Mouse (Mus musculus) ovary, postnatal 36 days (tissue): ENCODE data around the gene Mef2d.
A peak's percentile ranks its signal among the peaks of the same experiment; 100 is the strongest.

ENCODE experiments used
- DNase-seq: peaks from one replicate; pipeline ENCODE4 v3.0.0; 2022; ENCODE audit warnings: low spot score, mixed read lengths

The Mef2d gene

DNA sequence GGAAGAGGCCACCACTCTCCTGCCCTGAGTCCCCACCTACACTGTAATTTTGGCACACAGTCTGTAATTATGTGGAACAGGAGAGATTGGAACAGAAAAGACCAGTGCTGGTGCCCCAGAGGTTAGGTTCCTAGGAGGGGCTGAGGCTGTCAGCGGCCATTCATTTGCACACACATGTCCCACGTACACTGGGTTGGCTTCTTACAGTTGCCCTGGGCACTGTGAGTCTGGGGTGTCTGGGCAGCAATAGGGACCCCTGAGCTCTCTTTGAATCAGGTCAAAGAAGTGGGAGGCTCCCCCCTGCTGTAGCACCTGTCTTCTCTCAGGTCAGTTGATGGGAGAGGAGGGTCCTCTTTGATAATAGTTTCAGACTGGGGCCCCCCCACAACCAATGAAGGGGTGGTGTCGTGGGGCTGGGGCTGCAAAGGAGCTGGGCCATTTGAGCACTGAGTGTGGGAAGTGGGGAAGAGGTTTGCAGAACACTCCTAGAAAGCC is 66.1 kb downstream of the Mef2d start:
- no peak for DNase-seq

DNA sequence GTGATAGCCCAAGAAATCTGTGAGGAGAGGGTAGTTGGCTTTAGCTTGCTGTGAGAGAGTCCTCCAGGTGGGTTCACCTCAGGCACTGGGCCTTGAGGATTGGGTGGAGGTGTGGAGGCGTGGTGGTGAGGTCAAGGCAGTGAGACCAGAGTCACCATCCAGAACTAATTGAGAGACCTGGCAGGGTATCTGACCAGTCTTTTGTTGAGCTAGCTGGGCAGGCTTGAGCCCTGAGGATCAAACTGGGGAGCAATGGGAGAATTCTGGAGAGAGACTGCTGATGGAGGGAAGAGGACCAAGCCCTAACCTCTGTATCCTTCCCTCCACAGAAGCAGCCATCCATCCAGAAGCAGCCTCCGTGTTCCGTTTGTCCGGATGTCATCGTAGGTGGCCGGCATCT is 67.1 kb downstream of the Mef2d start:
- no peak for DNase-seq

GRCm38 (mm10) chr3:88210121-88210520 is 67.9 kb downstream of the Mef2d start:
- no peak for DNase-seq

DNA sequence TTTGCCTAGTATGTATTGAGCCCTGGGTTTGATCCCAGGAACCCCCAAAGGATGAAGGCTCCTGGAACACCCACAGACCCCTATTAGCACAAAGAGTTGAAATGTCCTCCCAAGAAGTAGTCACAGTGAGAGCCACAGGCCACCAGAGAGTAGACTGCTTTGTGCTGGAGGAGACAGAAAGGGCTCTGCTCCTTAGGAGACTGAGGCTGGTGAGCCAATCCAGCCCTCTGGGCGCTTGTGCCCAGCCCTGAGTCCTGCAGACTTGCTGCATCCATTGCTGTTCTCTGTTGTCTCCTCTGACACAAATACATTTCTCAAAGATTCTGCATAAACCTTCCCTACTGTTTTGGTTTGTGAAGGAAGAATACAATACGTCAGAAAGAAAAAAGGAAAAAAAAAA is 68.7 kb downstream of the Mef2d start:
- DNase-seq = no peak

DNA sequence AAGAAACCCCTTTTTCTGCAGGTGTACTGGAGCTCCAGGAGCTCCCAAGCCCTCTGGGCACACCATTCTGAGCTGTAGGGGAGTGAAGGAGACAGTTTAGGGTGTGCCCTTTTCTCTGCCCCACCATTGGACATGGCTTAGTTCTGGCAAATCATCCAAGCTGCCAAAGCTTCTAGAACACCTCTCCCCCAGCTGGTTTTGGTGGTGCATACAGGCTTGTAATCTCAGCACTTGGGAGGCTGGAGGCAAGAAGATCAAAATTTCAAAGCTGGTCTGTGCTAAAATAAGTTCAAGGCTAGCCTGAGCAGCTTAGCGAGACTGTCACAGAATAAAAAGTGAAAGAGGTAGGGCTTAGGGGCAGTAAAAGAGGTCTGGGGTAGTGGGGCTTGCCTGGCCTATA is 70.2 kb downstream of the Mef2d start:
- DNase-seq = no peak

DNA sequence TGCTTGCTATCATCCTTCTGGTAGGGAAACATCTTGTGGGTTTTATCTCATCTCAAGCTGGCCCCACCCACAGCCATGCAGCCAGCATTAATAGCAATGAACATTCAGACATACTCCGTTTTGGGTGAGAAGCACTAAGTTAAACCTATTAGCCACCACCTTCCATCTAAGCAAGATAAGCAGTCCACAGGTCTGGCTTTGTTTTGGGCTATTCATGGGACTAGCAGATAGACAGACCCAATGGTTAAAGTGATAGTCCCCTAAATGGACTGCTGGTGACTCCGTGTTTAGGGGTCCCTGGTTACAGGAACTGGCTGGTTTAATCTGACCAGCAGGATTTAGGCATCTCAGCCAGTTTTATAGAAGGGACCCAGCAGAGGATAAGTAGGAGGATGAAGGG is 70.8 kb downstream of the Mef2d start:
- no peak for DNase-seq

GRCm38 (mm10) chr3:88214197-88214938 is 72.2 kb downstream of the Mef2d start:
- no peak for DNase-seq

DNA sequence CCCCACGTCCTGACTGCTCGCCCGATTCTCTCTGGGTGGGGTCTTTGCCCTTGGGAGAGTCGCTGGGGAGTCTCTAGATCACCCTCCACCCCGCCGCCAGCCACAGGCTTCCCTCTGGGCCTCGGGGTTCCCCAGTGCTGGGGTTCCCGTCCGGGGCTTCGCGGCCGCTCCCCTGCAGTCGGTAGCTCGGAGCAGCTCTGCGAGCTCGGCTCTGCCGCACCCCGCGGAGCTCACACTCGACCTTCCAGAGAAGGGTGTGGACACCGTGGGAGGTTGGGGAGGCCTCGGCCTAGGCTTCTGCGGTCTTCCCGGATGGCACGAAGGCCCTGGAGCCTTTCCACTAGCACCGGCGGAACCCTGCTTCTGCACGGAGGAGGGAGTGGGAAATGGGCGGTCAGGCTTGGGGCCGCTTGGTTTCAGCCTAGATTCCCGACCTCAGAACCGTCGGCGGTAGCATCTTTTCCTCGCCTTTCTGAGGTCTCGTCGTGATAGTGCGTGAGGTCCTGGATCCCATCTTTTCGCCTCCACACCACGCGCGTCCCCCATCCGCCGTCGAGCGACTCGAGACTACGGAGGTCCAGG is 72.9 kb downstream of the Mef2d start:
- no peak for DNase-seq

DNA sequence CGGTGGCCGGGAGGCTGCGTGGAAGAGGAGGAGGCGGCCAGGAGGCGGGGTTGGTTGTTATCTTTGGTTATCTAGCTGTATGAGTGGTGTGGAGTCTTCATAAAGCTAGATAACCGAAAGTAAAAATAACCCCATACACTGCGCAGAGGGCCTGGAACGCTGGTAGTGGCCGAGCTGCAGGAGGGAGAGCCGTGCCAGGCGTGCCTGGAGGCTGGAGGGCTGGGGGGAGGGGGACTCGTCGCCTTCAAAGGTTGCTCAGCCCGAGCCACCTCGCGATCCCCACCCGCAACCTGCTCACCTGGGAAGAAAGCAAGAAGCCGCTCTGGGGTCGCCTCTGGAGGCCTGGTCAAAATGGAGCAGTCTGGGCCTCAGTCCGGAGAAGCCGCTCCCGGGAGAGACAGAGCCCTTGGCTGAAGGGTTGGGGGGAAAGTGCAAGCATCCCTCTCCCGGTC is 73.4 kb downstream of the Mef2d start:
- DNase-seq = no peak

- DNase-seq = no peak
Measured at GRCm38 (mm10) chr3:88216116-88216515, 73.9 kb downstream of the Mef2d start.

GRCm38 (mm10) chr3:88216534-88217326 is 74.6 kb downstream of the Mef2d start:
- DNase-seq = no peak

- no peak for DNase-seq
Measured at GRCm38 (mm10) chr3:88217679-88218078, 75.5 kb downstream of the Mef2d start.

DNA sequence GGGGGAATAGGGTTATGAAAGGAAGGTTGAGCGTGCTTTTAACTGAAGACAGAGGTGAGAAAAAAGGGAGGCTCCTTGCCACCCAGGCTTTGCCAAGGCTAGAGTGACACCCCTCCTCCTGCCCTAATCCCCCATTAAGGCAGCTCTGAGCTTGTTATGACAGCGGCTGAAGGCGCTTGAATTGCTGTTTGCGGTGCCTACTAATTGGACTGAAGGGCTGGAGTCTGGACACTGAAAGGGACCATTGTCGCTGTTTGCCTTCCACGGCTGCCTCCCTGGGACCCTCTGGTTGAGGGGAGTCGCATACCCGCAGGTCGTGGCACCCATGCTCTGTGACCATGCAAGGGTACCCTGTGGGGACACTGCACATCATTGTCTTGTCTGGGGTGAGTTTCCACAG is 77.8 kb downstream of the Mef2d start:
- no peak for DNase-seq

- DNase-seq = peak; percentile 84
Measured at GRCm38 (mm10) chr3:88220842-88221241, 78.7 kb downstream of the Mef2d start.
